Mouse (Mus musculus): Measurements from ENCODE around the gene Cfhr1.

DNA sequence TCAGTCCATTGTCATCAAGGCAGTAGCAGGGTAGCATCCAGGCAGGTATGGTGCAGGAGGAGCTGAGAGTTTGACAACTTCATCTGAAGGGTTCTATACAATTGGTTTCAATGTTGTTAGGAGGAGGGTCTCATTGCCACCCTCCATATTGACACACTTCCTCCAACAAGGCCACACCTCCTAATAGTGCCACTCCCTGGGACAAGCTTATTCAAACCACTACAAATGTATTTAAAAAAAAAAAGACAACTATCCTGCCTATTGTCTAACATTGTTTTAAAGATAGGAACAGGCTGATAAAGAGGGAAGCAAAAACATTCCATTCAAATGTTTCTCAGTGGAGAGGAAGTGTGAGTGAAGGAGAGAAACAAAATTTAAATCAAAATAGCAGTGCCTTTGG is 60.3 kb downstream of the Cfhr1 start:
- no peak for TF ChIP-seq CTCF (IDR thresholded peaks at IDR 0.05; ENCODE audit: control insufficient read depth, insufficient read depth, low read length)
- no peak for TF ChIP-seq POLR2A (IDR thresholded peaks at IDR 0.05; ENCODE audit: borderline replicate concordance, control insufficient read depth, low read depth, low read length)

All from bone marrow, adult 2 months (tissue).